Mouse (Mus musculus) C2C12 (cell line): ENCODE data around the gene Scand1.

Experiments used
- CEBPB ChIP-seq: IDR thresholded peaks from one replicate; pipeline ENCODE4 v1.6.1; 2011; ENCODE audit warnings: low read depth, mild to moderate bottlenecking, control low read depth, moderate library complexity
- CTCF ChIP-seq: IDR thresholded peaks from one replicate; pipeline ENCODE4 v1.5.1; 2011; ENCODE audit not compliant: control insufficient read depth, insufficient read depth, insufficient read length
- MAX ChIP-seq: IDR thresholded peaks from one replicate; pipeline ENCODE4 v1.6.1; 2011; ENCODE audit warnings: mild to moderate bottlenecking, control low read depth
- MYOG ChIP-seq: IDR thresholded peaks from one replicate; pipeline ENCODE4 v1.6.1; 2011; ENCODE audit not compliant: control insufficient read depth, insufficient read length; ENCODE audit errors: extremely low read depth
- USF1 ChIP-seq: IDR thresholded peaks from one replicate; pipeline ENCODE4 v1.6.1; 2011; ENCODE audit warnings: low read depth, mild to moderate bottlenecking, control low read depth, moderate library complexity

- TF ChIP-seq MAX (no peak), CTCF (no peak), CEBPB (no peak), MYOG (no peak), USF1 (no peak)
These were observed 18.2 kb upstream of the Scand1 start for GRCm38 (mm10) chr2:156330681-156331080.
